Mouse (Mus musculus) cerebellum, postnatal 14 days (tissue): Measurements from ENCODE around the gene Kcnj5.
A peak's percentile ranks its signal among the peaks of the same experiment; 100 is the strongest.

ENCODE experiments used
- DNase-seq, 2 experiments: peaks; one replicate each; pipeline ENCODE4 v3.0.0; 2021; ENCODE audit warnings: mixed read lengths in 2 of 2

The Kcnj5 gene

GRCm38 (mm10) chr9:32344051-32344450 lies at the start of gene Kcnj5:
Gene Kcnj5, minus strand, starts transcription at chr9:32344350.
- DNase-seq, result peak in 1 of 2 experiments; percentile 32

GRCm38 (mm10) chr9:32392716-32393115 lies 48.6 kb upstream of the Kcnj5 start:
- DNase-seq, result no peak

GRCm38 (mm10) chr9:32391701-32392100 lies 47.6 kb upstream of the Kcnj5 start:
- no peak for DNase-seq

GRCm38 (mm10) chr9:32391092-32391491 lies 46.9 kb upstream of the Kcnj5 start:
- DNase-seq, result no peak

GRCm38 (mm10) chr9:32388120-32388519 lies 44.0 kb upstream of the Kcnj5 start:
- no peak for DNase-seq

- no peak for DNase-seq
Observed at GRCm38 (mm10) chr9:32384906-32385305, 40.8 kb upstream of the Kcnj5 start.

GRCm38 (mm10) chr9:32376863-32377590 lies 32.9 kb upstream of the Kcnj5 start:
- no peak for DNase-seq

- no peak for DNase-seq
Observed at GRCm38 (mm10) chr9:32376031-32376430, 31.9 kb upstream of the Kcnj5 start.

GRCm38 (mm10) chr9:32373656-32374055 lies 29.5 kb upstream of the Kcnj5 start:
- DNase-seq, result no peak

GRCm38 (mm10) chr9:32372202-32372601 lies 28.1 kb upstream of the Kcnj5 start, which contains the start of gene Kcnj1:
Gene Kcnj1, plus strand, starts transcription at chr9:32372493.
- no peak for DNase-seq

GRCm38 (mm10) chr9:32369388-32369787 lies 25.2 kb upstream of the Kcnj5 start:
- no peak for DNase-seq

- DNase-seq, result no peak
Observed at GRCm38 (mm10) chr9:32368812-32369211, 24.7 kb upstream of the Kcnj5 start.

- DNase-seq, result no peak
Observed at GRCm38 (mm10) chr9:32360770-32361169, 16.6 kb upstream of the Kcnj5 start.

GRCm38 (mm10) chr9:32350332-32350731 lies 6.2 kb upstream of the Kcnj5 start:
- DNase-seq, result peak; percentile 86 to 90

GRCm38 (mm10) chr9:32349344-32349743 lies 5.2 kb upstream of the Kcnj5 start:
- DNase-seq, result no peak

- DNase-seq, result no peak
Observed at GRCm38 (mm10) chr9:32348096-32348495, 3.9 kb upstream of the Kcnj5 start.

- DNase-seq, result no peak
Observed at GRCm38 (mm10) chr9:32344489-32344888, 339 bp upstream of the Kcnj5 start.

GRCm38 (mm10) chr9:32342929-32343328 lies 1.2 kb downstream of the Kcnj5 start:
- no peak for DNase-seq

- DNase-seq, result peak; percentile 22 to 32
Observed at GRCm38 (mm10) chr9:32340831-32341230, 3.3 kb downstream of the Kcnj5 start.

GRCm38 (mm10) chr9:32335389-32336150 lies 8.6 kb downstream of the Kcnj5 start:
- DNase-seq, result no peak

GRCm38 (mm10) chr9:32331162-32331561 lies 13.0 kb downstream of the Kcnj5 start:
- no peak for DNase-seq

GRCm38 (mm10) chr9:32328777-32329176 lies 15.4 kb downstream of the Kcnj5 start:
- DNase-seq, result no peak

GRCm38 (mm10) chr9:32323610-32324009 lies 20.5 kb downstream of the Kcnj5 start:
- no peak for DNase-seq

GRCm38 (mm10) chr9:32320167-32320566 lies 24.0 kb downstream of the Kcnj5 start:
- peak; percentile 42 to 48 for DNase-seq
